Mouse (Mus musculus) thymus, adult 2 months (tissue): ENCODE measurements around the gene Pitpna.

Source experiments
- CTCF ChIP-seq: fragments of 200-500 bp; IDR thresholded peaks from 2 replicates; pipeline ENCODE4 v1.5.1; 2012; ENCODE audit warnings: mild to moderate bottlenecking, control low read depth, low read length, moderate library complexity, borderline replicate concordance; ENCODE audit not compliant: control insufficient read depth, poor library complexity, insufficient read depth; ENCODE audit errors: extremely low read depth
- POLR2A ChIP-seq: fragments of 200-500 bp; IDR thresholded peaks from 2 replicates; pipeline ENCODE4 v1.6.1; 2012; ENCODE audit warnings: mild to moderate bottlenecking, low read length, control low read depth, moderate library complexity; ENCODE audit not compliant: control insufficient read depth, poor library complexity, insufficient read depth; ENCODE audit errors: extremely low read depth

DNA sequence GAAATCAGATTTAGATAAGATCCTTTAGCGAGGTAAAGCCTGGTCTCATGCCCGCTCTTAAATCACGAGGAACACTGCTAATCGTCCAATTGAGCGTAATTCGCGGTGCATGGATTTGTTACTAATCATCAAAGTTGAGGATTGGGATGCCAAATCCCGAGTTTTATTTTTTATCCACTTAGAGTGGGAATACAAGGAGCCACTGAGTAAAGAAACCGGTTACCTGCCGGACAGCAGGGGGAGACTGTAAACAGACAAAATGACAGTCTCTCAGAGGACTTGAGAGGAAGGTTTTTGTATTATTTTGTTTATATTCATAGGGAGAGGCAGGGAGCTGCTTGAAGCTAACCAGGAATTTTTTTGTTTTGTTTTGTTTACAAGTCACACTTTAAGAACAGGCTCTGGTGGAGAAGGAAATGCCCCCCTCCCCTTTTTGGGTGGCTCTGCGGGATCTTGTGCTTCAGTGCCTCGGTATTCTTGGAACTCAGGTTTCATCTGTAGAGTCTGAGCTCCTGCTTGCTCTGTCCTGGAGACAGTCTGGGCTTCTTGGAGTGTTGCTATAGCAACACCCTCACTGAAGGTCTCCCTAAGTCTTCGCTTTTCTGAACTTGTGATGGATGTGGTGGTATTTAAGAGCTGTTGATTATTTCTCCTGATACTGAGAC is 43.8 kb downstream of the Pitpna start:
- TF ChIP-seq CTCF, result no peak
- TF ChIP-seq POLR2A, result no peak
